Mouse (Mus musculus) midbrain, embryonic 11.5 days (tissue): ENCODE measurements at regions not wholly inside any gene's neighbourhood (a gene's known extent, or its start where the extent isn't known, plus 50 kb on each side); places are given as distances from the start of the nearest gene placed in this dataset.

ENCODE experiments used
- ATAC-seq: fragments of 200-750 bp; cut with Nextera tagmentation; 2 replicates; pipeline ENCODE4 v1.8.0; 2017; ENCODE audit warnings: moderate TSS enrichment, moderate library complexity; ENCODE audit not compliant: low FRiP score
- DNase-seq: peaks from one replicate; pipeline ENCODE4 v3.0.0; 2015; ENCODE audit warnings: low spot score; ENCODE audit errors: missing footprints
- H3K27ac ChIP-seq: fragments of 300-500 bp; sonication (generic); 2 replicates; pipeline ENCODE4 v1.5.1; 2014; ENCODE audit warnings: low read depth, low read length
- H3K27me3 ChIP-seq: fragments of 300-500 bp; sonication (generic); 2 replicates; pipeline ENCODE4 v1.6.1; 2014; ENCODE audit warnings: mild to moderate bottlenecking, low read length, moderate library complexity, mixed read lengths; ENCODE audit not compliant: control insufficient read depth, insufficient read depth
- H3K36me3 ChIP-seq: fragments of 300-500 bp; sonication (generic); 2 replicates; pipeline ENCODE4 v1.6.1; 2014; ENCODE audit warnings: mild to moderate bottlenecking, low read length, moderate library complexity, mixed read lengths; ENCODE audit not compliant: control insufficient read depth, insufficient read depth
- H3K4me1 ChIP-seq: fragments of 300-500 bp; sonication (generic); 2 replicates; pipeline ENCODE4 v1.6.1; 2014; ENCODE audit warnings: low read length; ENCODE audit not compliant: control insufficient read depth, insufficient read depth
- H3K4me2 ChIP-seq: fragments of 300-500 bp; sonication (generic); 2 replicates; pipeline ENCODE4 v1.6.1; 2014; ENCODE audit warnings: mild to moderate bottlenecking, moderate library complexity
- H3K4me3 ChIP-seq: fragments of 300-500 bp; sonication (generic); 2 replicates; pipeline ENCODE4 v1.5.1; 2014; ENCODE audit warnings: low read depth, low read length
- H3K9ac ChIP-seq: fragments of 300-500 bp; sonication (generic); 2 replicates; pipeline ENCODE4 v1.6.1; 2014; ENCODE audit warnings: low read length
- H3K9me3 ChIP-seq: fragments of 300-500 bp; sonication (generic); 2 replicates; pipeline ENCODE4 v1.6.1; 2016; ENCODE audit warnings: low read length; ENCODE audit not compliant: control insufficient read depth
- WGBS: fragments of 180-500 bp; shearing (Covaris S2); extraction: QIAGEN DNeasy Blood & Tissue Kit; methylation state at CpG from one replicate; pipeline ENCODE4 v1.1.7; 2014; 5-methylcytosine and 5-hydroxymethylcytosine counted together

GRCm38 (mm10) chr2:159565255-159565654 lies 768.7 kb downstream of the Gm826 start:
- no peak overlapping the region for H3K9ac ChIP-seq
- H3K27ac ChIP-seq: no peak overlapping the region
- no peak for ATAC-seq
- 88% methylated on average over 4 of the region's 4 CpGs for WGBS
- H3K4me2 ChIP-seq: no peak overlapping the region
- no peaks in the 10 kb centered on the region for H3K4me1 ChIP-seq
- DNase-seq: no peak
- no peaks in the 10 kb centered on the region for H3K36me3 ChIP-seq
- no peak overlapping the region for H3K4me3 ChIP-seq
- no peaks in the 10 kb centered on the region for H3K9me3 ChIP-seq
- no peaks in the 10 kb centered on the region for H3K27me3 ChIP-seq

GRCm38 (mm10) chr2:159565921-159566320 lies 768.0 kb downstream of the Gm826 start:
- no peak overlapping the region for H3K4me2 ChIP-seq
- DNase-seq (no peak), ATAC-seq (no peak)
- H3K4me1 ChIP-seq: no peaks in the 10 kb centered on the region
- no peaks in the 10 kb centered on the region for H3K9me3 ChIP-seq
- no peak overlapping the region for H3K9ac ChIP-seq
- H3K4me3 ChIP-seq: no peak overlapping the region
- no peak overlapping the region for H3K27ac ChIP-seq
- 84% methylated on average over 5 of the region's 5 CpGs for WGBS
- no peaks in the 10 kb centered on the region for H3K36me3 ChIP-seq
- H3K27me3 ChIP-seq: no peaks in the 10 kb centered on the region

GRCm38 (mm10) chr2:159566461-159566860 lies 767.5 kb downstream of the Gm826 start:
- no peaks in the 10 kb centered on the region for H3K36me3 ChIP-seq

GRCm38 (mm10) chr2:159568391-159568790 lies 765.6 kb downstream of the Gm826 start:
- Histone ChIP-seq H3K4me1 (no peaks in the 10 kb centered on the region), H3K27ac (no peak overlapping the region), H3K9me3 (no peaks in the 10 kb centered on the region), H3K27me3 (no peaks in the 10 kb centered on the region), H3K4me3 (no peak overlapping the region), H3K9ac (no peak overlapping the region), H3K4me2 (no peak overlapping the region), H3K36me3 (no peaks in the 10 kb centered on the region)
- no peak for ATAC-seq
- DNase-seq: no peak
- 82% methylated on average over 4 of the region's 4 CpGs for WGBS

More at GRCm38 (mm10) chr2:159566461-159566860, 767.5 kb downstream of the Gm826 start:
- WGBS: 78% methylated on average over 5 of the region's 5 CpGs
- ATAC-seq: no peak
- no peak overlapping the region for H3K4me2 ChIP-seq
- H3K27me3 ChIP-seq: no peaks in the 10 kb centered on the region
- no peaks in the 10 kb centered on the region for H3K4me1 ChIP-seq
- DNase-seq: no peak
- H3K9ac ChIP-seq: no peak overlapping the region
- no peak overlapping the region for H3K27ac ChIP-seq
- H3K4me3 ChIP-seq: no peak overlapping the region
- no peaks in the 10 kb centered on the region for H3K9me3 ChIP-seq

- Histone ChIP-seq H3K9ac (no peak overlapping the region), H3K9me3 (no peaks in the 10 kb centered on the region), H3K4me1 (no peaks in the 10 kb centered on the region), H3K36me3 (no peaks in the 10 kb centered on the region), H3K4me3 (no peak overlapping the region), H3K27ac (no peak overlapping the region), H3K27me3 (no peaks in the 10 kb centered on the region), H3K4me2 (no peak overlapping the region)
- no peak for ATAC-seq
- DNase-seq: no peak
- WGBS: 87% methylated on average over 2 of the region's 2 CpGs
These were observed 762.1 kb downstream of the Gm826 start for GRCm38 (mm10) chr2:159571862-159572261.

- H3K27me3 ChIP-seq: no peaks in the 10 kb centered on the region
- 90% methylated on average over 5 of the region's 5 CpGs for WGBS
- no peak overlapping the region for H3K4me2 ChIP-seq
- H3K9me3 ChIP-seq: no peaks in the 10 kb centered on the region
- no peak for DNase-seq
- H3K9ac ChIP-seq: no peak overlapping the region
- no peaks in the 10 kb centered on the region for H3K36me3 ChIP-seq
- H3K4me3 ChIP-seq: no peak overlapping the region
- no peak overlapping the region for H3K27ac ChIP-seq
- H3K4me1 ChIP-seq: no peaks in the 10 kb centered on the region
- no peak for ATAC-seq
These were observed 758.7 kb downstream of the Gm826 start for GRCm38 (mm10) chr2:159575271-159575670.

- 55% methylated on average over 8 of the region's 8 CpGs for WGBS
- Histone ChIP-seq H3K4me3 (no peak overlapping the region), H3K36me3 (no peaks in the 10 kb centered on the region), H3K4me2 (no peak overlapping the region), H3K9ac (no peak overlapping the region), H3K9me3 (no peaks in the 10 kb centered on the region), H3K27ac (no peak overlapping the region), H3K27me3 (no peaks in the 10 kb centered on the region), H3K4me1 (no peaks in the 10 kb centered on the region)
- ATAC-seq (no peak), DNase-seq (peak; percentile 84)
These were observed 750.9 kb downstream of the Gm826 start for GRCm38 (mm10) chr2:159583103-159583502.

GRCm38 (mm10) chr2:159584641-159585040 lies 749.3 kb downstream of the Gm826 start:
- H3K27me3 ChIP-seq: no peaks in the 10 kb centered on the region
- no peak overlapping the region for H3K4me2 ChIP-seq
- H3K4me3 ChIP-seq: no peak overlapping the region
- no peak for DNase-seq
- ATAC-seq: no peak
- no peak overlapping the region for H3K9ac ChIP-seq
- H3K36me3 ChIP-seq: no peaks in the 10 kb centered on the region
- H3K9me3 ChIP-seq: no peaks in the 10 kb centered on the region
- no peak overlapping the region for H3K27ac ChIP-seq
- H3K4me1 ChIP-seq: no peaks in the 10 kb centered on the region

- no peak for ATAC-seq
- no peaks in the 10 kb centered on the region for H3K9me3 ChIP-seq
- H3K27ac ChIP-seq: no peak overlapping the region
- no peak overlapping the region for H3K9ac ChIP-seq
- H3K27me3 ChIP-seq: no peaks in the 10 kb centered on the region
- no peak for DNase-seq
- H3K4me1 ChIP-seq: no peaks in the 10 kb centered on the region
- 64% methylated on average over 6 of the region's 6 CpGs for WGBS
- no peaks in the 10 kb centered on the region for H3K36me3 ChIP-seq
- H3K4me2 ChIP-seq: no peak overlapping the region
- H3K4me3 ChIP-seq: no peak overlapping the region
These were observed 747.1 kb downstream of the Gm826 start for GRCm38 (mm10) chr2:159586697-159587473.
